21 mouse cellular contexts compared by ENCODE assay signal in the genomic region with DNA sequence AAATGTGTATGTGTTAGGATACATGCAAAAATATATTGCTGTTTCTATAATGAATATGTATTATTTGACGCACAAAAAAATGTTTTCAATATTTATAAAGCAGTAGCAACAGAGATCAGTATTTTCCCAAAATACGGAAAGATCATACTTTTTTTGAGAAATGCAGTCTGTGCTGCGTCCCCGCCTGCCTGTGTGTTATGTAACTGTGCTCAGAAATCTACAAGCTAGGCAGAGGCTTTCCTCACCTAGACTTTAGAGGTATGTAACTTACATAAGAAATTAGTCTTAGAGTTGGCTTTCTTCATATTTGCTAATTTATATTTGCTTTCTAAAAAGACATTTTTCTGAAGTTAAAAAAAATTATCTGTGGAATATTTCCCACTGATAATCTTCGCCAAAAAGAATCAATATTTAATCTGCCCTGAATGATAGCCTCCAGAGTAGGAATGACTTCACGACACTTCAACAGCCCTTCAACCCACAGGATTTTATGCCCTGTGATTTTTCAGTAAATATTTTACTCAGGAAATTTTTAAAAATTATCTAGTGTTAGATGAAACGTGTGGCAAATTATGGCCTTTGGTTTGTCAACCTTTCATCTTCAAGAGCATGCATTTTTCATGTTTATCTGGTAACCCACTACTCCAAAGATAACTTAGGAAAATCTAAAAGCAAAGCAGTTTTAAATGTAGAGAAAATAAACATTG.
"Had no signal": no experiment of that assay in that cellular context is flagged by ENCODE, and none has a peak within 500 bp of the region (broad histone marks: within the 10 kb centered on the region; RNA-seq: fewer than 3 reads in every experiment).

No protein-coding gene starts in this region.

- H3K9ac ChIP-seq: limb, embryonic 13.5 days; liver, embryonic 12.5 days; liver, embryonic 15.5 days; lung, embryonic 15.5 days; midbrain, embryonic 13.5 days; neural tube, embryonic 13.5 days had no signal

- H3K4me1 ChIP-seq: liver, embryonic 12.5 days; liver, embryonic 15.5 days; megakaryocyte, embryonic 14.5 days; midbrain, embryonic 10.5 days; midbrain, embryonic 13.5 days had no signal

- H3K27ac ChIP-seq: kidney, postnatal 0 days; limb, embryonic 13.5 days; liver, embryonic 12.5 days; liver, embryonic 15.5 days; lung, embryonic 15.5 days; midbrain, embryonic 10.5 days; midbrain, embryonic 13.5 days; neural tube, embryonic 13.5 days; stomach, postnatal 0 days had no signal

- H3K27me3 ChIP-seq: liver, embryonic 12.5 days; liver, embryonic 15.5 days; lung, embryonic 15.5 days; midbrain, embryonic 13.5 days; neural tube, embryonic 13.5 days had no signal

- H3K36me3 ChIP-seq: liver, embryonic 12.5 days; liver, embryonic 15.5 days; midbrain, embryonic 10.5 days; midbrain, embryonic 13.5 days; neural tube, embryonic 13.5 days had no signal

- H3K4me2 ChIP-seq: limb, embryonic 13.5 days; liver, embryonic 12.5 days; liver, embryonic 15.5 days; lung, embryonic 15.5 days; midbrain, embryonic 13.5 days; neural tube, embryonic 13.5 days had no signal

- H3K4me3 ChIP-seq: limb, embryonic 13.5 days; liver, embryonic 12.5 days; liver, embryonic 15.5 days; lung, embryonic 15.5 days; megakaryocyte, embryonic 14.5 days; midbrain, embryonic 10.5 days; midbrain, embryonic 13.5 days; myocyte; neural tube, embryonic 13.5 days had no signal

- DNase-seq: kidney, adult 8-10 months; layer of hippocampus, postnatal 36 days; left cerebral cortex, postnatal 4 days; liver; lung, adult 18-20 months; lung, postnatal 10 days; lung, postnatal 36 days; thymus, postnatal 25 days had no signal

- ATAC-seq: intestine, postnatal 0 days; liver, embryonic 12.5 days; midbrain, embryonic 16.5 days had no signal

- H3K9me3 ChIP-seq: limb, embryonic 13.5 days; liver, embryonic 12.5 days; liver, embryonic 15.5 days; lung, embryonic 15.5 days; megakaryocyte, embryonic 14.5 days; midbrain, embryonic 10.5 days; midbrain, embryonic 13.5 days; neural tube, embryonic 13.5 days had no signal
